Mouse (Mus musculus): ENCODE measurements around the gene Dpp6. TPM values are rescaled to one million over a fixed set of nuclear protein-coding genes. Genes with fewer than 3 reads are reported as not detected.
A peak's percentile ranks its signal among the peaks of the same experiment; 100 is the strongest.

The Dpp6 gene
- polyA plus RNA-seq, 2 experiments: 2.4 to 5.0 TPM

DNA sequence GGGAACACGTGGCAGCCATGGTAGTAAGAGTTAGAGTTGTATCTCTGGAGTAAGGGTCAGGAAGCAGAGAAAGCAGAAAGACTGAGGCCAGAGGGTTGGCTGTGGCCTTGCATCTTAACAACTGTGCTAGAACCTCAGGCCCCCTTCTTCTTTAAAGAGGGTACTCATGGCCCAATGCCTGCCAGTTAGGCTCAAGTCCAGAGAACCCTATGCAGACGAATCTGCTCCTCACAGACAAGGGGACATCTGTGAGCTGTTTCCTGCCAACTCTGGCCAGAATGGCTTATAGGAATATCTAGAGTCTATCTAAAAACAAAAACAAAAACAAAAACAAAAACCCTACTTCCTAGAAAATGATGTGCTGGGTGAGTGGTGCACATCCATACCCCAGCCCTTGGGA is 902.3 kb downstream of the Dpp6 start:
- no peak for TF ChIP-seq POLR2A (IDR thresholded peaks at IDR 0.05; ENCODE audit: borderline replicate concordance, extremely low read depth, insufficient read depth, insufficient read length)
- no peaks in the 10 kb centered on the region for H3K27me3 ChIP-seq (ENCODE audit: control insufficient read depth, insufficient read depth, low read length)
- no peaks in the 10 kb centered on the region for H3K36me3 ChIP-seq (ENCODE audit: control insufficient read depth, insufficient read depth, low read length)
- WGBS: 63% methylated on average over 2 of the region's 2 CpGs
- no peak overlapping the region for H3K4me2 ChIP-seq (replicated peaks; ENCODE audit: low read depth, low read length, severe bottlenecking)
- H3K9ac ChIP-seq (ENCODE audit: low read depth, low read length, severe bottlenecking): no peak overlapping the region
- DNase-seq (ENCODE audit: low spot score) (no peak), ATAC-seq (ENCODE audit: low FRiP score, low read depth) (no peak)
- H3K4me1 ChIP-seq (ENCODE audit: control insufficient read depth, insufficient read depth, low read length): no peaks in the 10 kb centered on the region
- H3K4me3 ChIP-seq (replicated peaks; ENCODE audit: low read length): no peak overlapping the region
- H3K9me3 ChIP-seq (ENCODE audit: control insufficient read depth, low read length): no peaks in the 10 kb centered on the region
- H3K27ac ChIP-seq (replicated peaks; ENCODE audit: low read depth, low read length): no peak overlapping the region

DNA sequence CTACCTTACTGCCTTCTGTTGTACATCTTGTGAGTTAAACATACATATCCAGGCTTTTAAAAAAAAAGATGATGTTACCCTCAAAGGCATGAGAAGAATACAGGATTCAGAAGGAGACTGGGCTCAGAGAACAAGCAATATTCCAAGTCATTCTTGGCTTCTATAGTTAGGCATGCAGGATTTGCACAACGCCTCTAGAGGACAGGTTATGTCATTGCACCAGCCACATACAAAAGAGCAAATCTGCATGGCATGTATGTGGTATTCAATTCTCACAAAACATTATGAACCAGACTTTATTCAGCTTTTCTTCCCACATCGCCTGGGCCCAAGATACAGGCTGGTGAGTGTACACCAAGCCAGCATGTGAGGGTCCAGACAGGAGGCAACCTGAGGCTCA is 907.5 kb downstream of the Dpp6 start:
- Histone ChIP-seq H3K4me1 (ENCODE audit: control insufficient read depth, insufficient read depth, low read length) (no peaks in the 10 kb centered on the region), H3K4me3 (replicated peaks; ENCODE audit: low read length) (no peak overlapping the region), H3K27ac (replicated peaks; ENCODE audit: low read depth, low read length) (no peak overlapping the region), H3K36me3 (ENCODE audit: control insufficient read depth, insufficient read depth, low read length) (no peaks in the 10 kb centered on the region), H3K9ac (ENCODE audit: low read depth, low read length, severe bottlenecking) (no peak overlapping the region), H3K4me2 (replicated peaks; ENCODE audit: low read depth, low read length, severe bottlenecking) (no peak overlapping the region), H3K9me3 (ENCODE audit: control insufficient read depth, low read length) (no peaks in the 10 kb centered on the region), H3K27me3 (ENCODE audit: control insufficient read depth, insufficient read depth, low read length) (no peaks in the 10 kb centered on the region)
- DNase-seq (ENCODE audit: low spot score) (no peak), ATAC-seq (ENCODE audit: low FRiP score, low read depth) (no peak)
- no peak for TF ChIP-seq POLR2A (IDR thresholded peaks at IDR 0.05; ENCODE audit: borderline replicate concordance, extremely low read depth, insufficient read depth, insufficient read length)
- WGBS: 25% methylated on average over 2 of the region's 2 CpGs

DNA sequence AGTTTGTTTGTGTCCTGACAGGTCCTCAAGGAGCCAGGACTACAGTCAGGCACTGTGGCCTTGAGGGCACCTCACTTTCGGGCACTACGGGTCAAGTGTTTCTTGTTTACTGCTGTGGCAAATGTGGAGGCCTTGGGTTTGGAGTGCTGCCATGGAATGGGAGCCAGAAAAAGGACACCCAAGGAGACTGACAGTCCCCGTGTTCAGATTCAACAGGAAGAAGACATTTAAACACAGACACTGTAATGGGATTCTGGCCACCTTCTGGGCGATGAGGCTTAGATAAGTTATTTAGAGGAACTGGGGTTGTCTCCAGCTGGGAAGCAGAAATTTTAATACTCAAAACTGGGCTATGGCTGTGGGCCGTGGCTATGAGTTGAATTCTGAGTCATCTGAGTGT is 913.7 kb downstream of the Dpp6 start:
- WGBS: 71% methylated on average over 5 of the region's 5 CpGs
- no peak for TF ChIP-seq POLR2A (IDR thresholded peaks at IDR 0.05; ENCODE audit: borderline replicate concordance, extremely low read depth, insufficient read depth, insufficient read length)
- no peaks in the 10 kb centered on the region for H3K36me3 ChIP-seq (ENCODE audit: control insufficient read depth, insufficient read depth, low read length)

DNA sequence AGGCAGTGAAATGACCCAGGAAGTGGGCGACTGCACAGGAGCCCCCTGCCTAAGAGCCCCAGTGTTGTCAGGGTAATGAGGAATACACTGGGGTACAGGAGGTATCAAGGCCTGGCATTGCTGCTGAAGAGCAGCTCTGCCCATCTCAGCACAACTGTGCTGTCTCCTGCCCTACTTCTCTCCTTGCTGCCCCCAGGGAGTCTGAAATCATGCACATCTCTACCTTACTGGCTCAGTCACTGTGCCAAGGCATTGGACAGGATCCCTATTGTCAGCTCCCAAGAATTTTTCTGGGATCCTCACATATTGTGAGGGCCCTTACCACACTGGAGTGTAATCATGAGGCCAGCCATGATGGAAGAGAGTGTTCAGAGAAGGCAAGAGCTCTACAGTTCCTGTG is 914.4 kb downstream of the Dpp6 start:
- H3K4me1 ChIP-seq (ENCODE audit: control insufficient read depth, insufficient read depth, low read length): no peaks in the 10 kb centered on the region
- 71% methylated on average over 1 of the region's 1 CpGs for WGBS
- no peak overlapping the region for H3K4me3 ChIP-seq (replicated peaks; ENCODE audit: low read length)

More for the DNA sequence above, 913.7 kb downstream of the Dpp6 start:
- Histone ChIP-seq H3K4me3 (replicated peaks; ENCODE audit: low read length) (no peak overlapping the region), H3K4me1 (ENCODE audit: control insufficient read depth, insufficient read depth, low read length) (no peaks in the 10 kb centered on the region), H3K9me3 (ENCODE audit: control insufficient read depth, low read length) (no peaks in the 10 kb centered on the region), H3K4me2 (replicated peaks; ENCODE audit: low read depth, low read length, severe bottlenecking) (no peak overlapping the region), H3K9ac (ENCODE audit: low read depth, low read length, severe bottlenecking) (no peak overlapping the region), H3K27ac (replicated peaks; ENCODE audit: low read depth, low read length) (no peak overlapping the region), H3K27me3 (ENCODE audit: control insufficient read depth, insufficient read depth, low read length) (no peaks in the 10 kb centered on the region)
- ATAC-seq (ENCODE audit: low FRiP score, low read depth) (no peak), DNase-seq (ENCODE audit: low spot score) (no peak)

DNA sequence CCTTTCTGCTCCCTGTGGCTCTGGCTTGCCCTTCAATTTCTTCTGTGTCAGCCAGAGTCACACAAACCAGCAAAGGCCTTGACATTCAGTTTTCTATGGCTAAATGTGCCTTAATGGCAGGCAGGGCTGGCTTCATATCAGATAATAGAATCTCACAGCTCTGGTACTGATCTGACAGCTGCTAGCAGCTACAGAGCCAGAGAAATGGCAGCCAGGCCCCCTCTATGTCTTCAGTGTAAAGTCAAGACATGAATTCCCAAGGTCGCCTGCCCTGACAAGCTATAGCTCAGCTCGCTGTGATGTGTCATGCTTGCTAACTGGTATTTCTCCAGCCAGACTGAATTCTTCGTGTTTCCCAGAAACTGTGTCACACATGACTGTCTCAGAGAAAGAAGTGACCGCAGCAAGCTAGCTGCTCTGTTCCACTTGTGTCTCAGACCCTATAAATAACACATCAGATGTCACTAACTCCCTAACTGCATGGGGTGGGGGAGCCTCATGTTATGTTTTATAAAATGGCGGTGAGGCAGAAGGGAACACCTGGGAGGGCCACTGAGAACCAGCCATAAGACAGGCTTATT is 915.4 kb downstream of the Dpp6 start:
- ATAC-seq (ENCODE audit: low FRiP score, low read depth) (no peak), DNase-seq (ENCODE audit: low spot score) (no peak)
- no peaks in the 10 kb centered on the region for H3K4me1 ChIP-seq (ENCODE audit: control insufficient read depth, insufficient read depth, low read length)
- H3K9me3 ChIP-seq (ENCODE audit: control insufficient read depth, low read length): no peaks in the 10 kb centered on the region
- TF ChIP-seq POLR2A (IDR thresholded peaks at IDR 0.05; ENCODE audit: borderline replicate concordance, extremely low read depth, insufficient read depth, insufficient read length): no peak
- H3K27me3 ChIP-seq (ENCODE audit: control insufficient read depth, insufficient read depth, low read length): no peaks in the 10 kb centered on the region
- H3K4me3 ChIP-seq (replicated peaks; ENCODE audit: low read length): no peak overlapping the region
- no peaks in the 10 kb centered on the region for H3K36me3 ChIP-seq (ENCODE audit: control insufficient read depth, insufficient read depth, low read length)
- H3K4me2 ChIP-seq (replicated peaks; ENCODE audit: low read depth, low read length, severe bottlenecking): no peak overlapping the region
- 76% methylated on average over 5 of the region's 5 CpGs for WGBS
- H3K9ac ChIP-seq (ENCODE audit: low read depth, low read length, severe bottlenecking): no peak overlapping the region
- H3K27ac ChIP-seq (replicated peaks; ENCODE audit: low read depth, low read length): no peak overlapping the region

More for the DNA sequence above, 914.4 kb downstream of the Dpp6 start:
- no peak for ATAC-seq (ENCODE audit: low FRiP score, low read depth)
- TF ChIP-seq POLR2A (IDR thresholded peaks at IDR 0.05; ENCODE audit: borderline replicate concordance, extremely low read depth, insufficient read depth, insufficient read length): no peak
- Histone ChIP-seq H3K27ac (replicated peaks; ENCODE audit: low read depth, low read length) (no peak overlapping the region), H3K9ac (ENCODE audit: low read depth, low read length, severe bottlenecking) (no peak overlapping the region), H3K36me3 (ENCODE audit: control insufficient read depth, insufficient read depth, low read length) (no peaks in the 10 kb centered on the region), H3K27me3 (ENCODE audit: control insufficient read depth, insufficient read depth, low read length) (no peaks in the 10 kb centered on the region), H3K9me3 (ENCODE audit: control insufficient read depth, low read length) (no peaks in the 10 kb centered on the region), H3K4me2 (replicated peaks; ENCODE audit: low read depth, low read length, severe bottlenecking) (no peak overlapping the region)
- DNase-seq (ENCODE audit: low spot score): no peak

DNA sequence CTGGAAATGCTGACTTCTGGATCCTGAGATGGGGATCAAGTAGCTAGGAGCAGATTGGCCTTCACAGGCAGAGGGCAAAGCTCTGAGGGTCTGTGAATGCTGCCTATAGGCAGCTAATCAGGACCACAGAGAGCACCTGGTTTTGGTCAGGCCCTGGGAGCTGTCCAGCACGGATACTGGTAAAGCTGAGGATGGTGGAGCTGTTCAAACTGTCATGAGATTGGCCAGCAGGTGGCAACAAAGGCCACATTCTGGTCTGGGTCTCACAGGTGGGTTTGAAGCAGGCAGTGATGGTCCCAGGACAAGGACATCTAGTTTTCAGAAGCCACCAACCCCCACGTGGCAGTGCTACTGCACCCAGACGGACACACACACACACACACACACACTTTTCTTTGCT is 920.2 kb downstream of the Dpp6 start:
- Histone ChIP-seq H3K4me2 (replicated peaks; ENCODE audit: low read depth, low read length, severe bottlenecking) (no peak overlapping the region), H3K27ac (replicated peaks; ENCODE audit: low read depth, low read length) (no peak overlapping the region), H3K9me3 (ENCODE audit: control insufficient read depth, low read length) (no peaks in the 10 kb centered on the region), H3K36me3 (ENCODE audit: control insufficient read depth, insufficient read depth, low read length) (peaks cover 9% of the 10 kb centered on the region), H3K4me1 (ENCODE audit: control insufficient read depth, insufficient read depth, low read length) (no peaks in the 10 kb centered on the region), H3K27me3 (ENCODE audit: control insufficient read depth, insufficient read depth, low read length) (no peaks in the 10 kb centered on the region), H3K9ac (ENCODE audit: low read depth, low read length, severe bottlenecking) (no peak overlapping the region), H3K4me3 (replicated peaks; ENCODE audit: low read length) (no peak overlapping the region)
- 14% methylated on average over 3 of the region's 3 CpGs for WGBS
- ATAC-seq (ENCODE audit: low FRiP score, low read depth): peak; percentile 68
- peak; percentile 85 for DNase-seq (ENCODE audit: low spot score)
- TF ChIP-seq POLR2A (IDR thresholded peaks at IDR 0.05; ENCODE audit: borderline replicate concordance, extremely low read depth, insufficient read depth, insufficient read length): no peak

Data from limb, embryonic 14.5 days (tissue).